Mouse (Mus musculus) ovary, postnatal 36 days (tissue): ENCODE results near the gene Brdt.

ENCODE experiments used
- DNase-seq: peaks from one replicate; pipeline ENCODE4 v3.0.0; 2022; ENCODE audit warnings: low spot score, mixed read lengths

The Brdt gene

GRCm38 (mm10) chr5:107412285-107412684, 81.3 kb downstream of the Brdt start:
- no peak for DNase-seq

GRCm38 (mm10) chr5:107415098-107415497, 84.1 kb downstream of the Brdt start:
- DNase-seq, result no peak

GRCm38 (mm10) chr5:107421676-107422075, 90.7 kb downstream of the Brdt start:
- no peak for DNase-seq

GRCm38 (mm10) chr5:107431249-107431648, 100.3 kb downstream of the Brdt start, which contains the start of gene Lpcat2b:
Lpcat2b (plus strand) TSS chr5:107431549.
- DNase-seq, result no peak

- no peak for DNase-seq
These were observed 103.0 kb downstream of the Brdt start for GRCm38 (mm10) chr5:107434001-107434400.

- no peak for DNase-seq
These were observed 105.2 kb downstream of the Brdt start for GRCm38 (mm10) chr5:107436185-107436584.
